Mouse (Mus musculus) cerebellum, adult (tissue): ENCODE measurements around the gene Nfia.
A peak's percentile ranks its signal among the peaks of the same experiment; 100 is the strongest.

Experiments used
- ATAC-seq: cut with Nextera tagmentation; 2 replicates; pipeline ENCODE4 v1.9.2; 2017; ENCODE audit warnings: mild to moderate bottlenecking, moderate library complexity, mixed read lengths; ENCODE audit not compliant: insufficient number of reproducible peaks, low FRiP score, low TSS enrichment

The Nfia gene

DNA sequence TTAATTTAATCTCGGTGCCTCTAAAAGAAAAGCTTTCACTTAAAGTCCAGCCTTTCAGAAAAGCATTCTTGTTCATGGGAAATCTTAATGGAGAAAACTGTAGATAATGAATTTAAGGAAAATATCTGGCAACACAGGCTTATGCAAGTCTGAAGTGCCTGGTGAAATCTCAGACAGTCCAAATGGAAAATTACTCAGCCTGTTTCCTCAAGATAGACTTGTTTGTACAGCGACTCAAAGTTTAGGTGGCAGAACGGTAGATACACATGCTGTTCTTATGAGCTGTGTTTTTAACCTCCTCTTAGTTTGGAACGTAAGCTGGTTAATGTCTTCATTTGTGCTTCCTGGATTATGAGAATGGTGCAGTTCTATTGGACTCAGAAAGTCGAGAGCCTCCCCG is 201.5 kb downstream of the Nfia start:
- ATAC-seq, result no peak

GRCm38 (mm10) chr4:97976891-97977290 is 204.4 kb downstream of the Nfia start:
- ATAC-seq, result no peak

DNA sequence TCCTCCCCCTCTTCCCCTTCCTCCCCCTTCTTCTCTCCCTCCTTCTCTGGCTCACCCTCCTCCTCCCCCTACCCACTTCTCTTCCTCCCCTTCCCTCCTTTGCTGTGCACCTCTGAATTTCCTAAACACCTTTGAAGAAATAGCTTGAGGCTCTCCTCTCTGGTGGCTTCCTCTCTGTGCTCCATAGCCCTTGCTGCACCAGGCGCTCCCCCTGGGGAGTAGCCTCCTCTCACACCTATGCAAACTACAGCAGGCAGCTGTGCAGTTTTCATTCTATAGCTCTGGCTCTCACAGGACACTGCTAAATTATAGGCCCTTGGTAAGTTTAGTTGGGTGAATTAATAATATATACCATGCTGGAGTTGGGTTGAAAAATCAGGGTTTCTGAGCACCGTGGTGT is 211.8 kb downstream of the Nfia start:
- ATAC-seq, result no peak

DNA sequence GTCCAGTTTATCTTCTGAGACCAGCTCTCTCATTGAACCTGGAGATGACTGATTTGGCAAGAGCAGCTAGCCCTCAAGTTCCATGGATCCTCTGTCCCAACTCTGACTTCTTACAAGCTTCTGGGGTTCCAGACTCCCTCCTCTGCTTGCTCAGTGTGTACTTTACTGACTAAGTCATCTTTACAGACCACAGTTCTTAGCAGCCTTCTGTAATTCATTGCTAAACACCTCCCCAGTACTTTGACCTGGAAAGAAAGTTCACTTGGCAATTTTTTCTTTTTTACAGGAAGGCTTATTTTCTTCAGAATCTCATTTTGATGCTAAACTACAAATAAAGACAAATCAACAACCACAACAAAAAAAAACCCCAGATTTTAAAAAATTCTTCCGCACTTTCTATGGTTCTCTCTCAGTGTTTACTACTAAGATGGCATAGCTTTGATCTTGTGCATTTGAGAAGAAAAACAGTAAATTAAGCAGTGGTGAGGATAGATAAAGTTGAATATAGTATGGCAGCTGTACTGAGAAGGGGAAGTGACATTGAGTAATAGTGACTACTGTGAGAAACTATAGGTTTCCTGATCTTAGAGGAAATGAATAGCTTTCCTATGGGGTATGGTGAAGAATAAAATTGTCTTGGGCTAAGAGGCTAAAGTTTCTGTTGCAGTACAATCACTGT is 213.7 kb downstream of the Nfia start:
- no peak for ATAC-seq

- no peak for ATAC-seq
These were observed 214.2 kb downstream of the Nfia start for GRCm38 (mm10) chr4:97986735-97987075.

DNA sequence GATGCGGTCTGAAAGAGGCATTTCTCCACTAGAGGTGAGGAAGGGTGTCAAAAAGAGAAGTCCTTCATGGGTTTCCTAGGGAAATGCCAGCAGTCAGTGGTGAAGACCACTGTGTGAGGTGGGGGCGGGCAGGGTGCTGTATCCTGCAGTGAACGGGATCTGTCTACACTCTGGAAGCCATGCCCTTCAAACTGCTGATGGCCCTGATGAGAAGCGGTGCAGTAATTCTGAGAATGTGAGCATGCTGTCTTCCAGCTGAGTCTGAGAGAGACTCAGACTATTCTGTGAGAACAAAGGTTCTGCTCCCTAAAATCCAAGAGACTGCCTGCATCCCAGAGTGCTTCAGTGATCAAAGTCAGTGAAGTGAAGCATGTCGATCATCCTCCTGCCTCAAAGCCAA is 216.2 kb downstream of the Nfia start:
- no peak for ATAC-seq

- ATAC-seq, result no peak
These were observed 217.9 kb downstream of the Nfia start for GRCm38 (mm10) chr4:97990431-97990830.

- no peak for ATAC-seq
These were observed 218.9 kb downstream of the Nfia start for GRCm38 (mm10) chr4:97991395-97991794.

- ATAC-seq, result no peak
These were observed 219.3 kb downstream of the Nfia start for GRCm38 (mm10) chr4:97991880-97992279.

GRCm38 (mm10) chr4:97995911-97996712 is 223.6 kb downstream of the Nfia start:
- no peak for ATAC-seq

- ATAC-seq, result peak; percentile 75
These were observed 224.8 kb downstream of the Nfia start for GRCm38 (mm10) chr4:97997151-97997817.

GRCm38 (mm10) chr4:98002206-98002605 is 229.7 kb downstream of the Nfia start:
- ATAC-seq, result no peak

DNA sequence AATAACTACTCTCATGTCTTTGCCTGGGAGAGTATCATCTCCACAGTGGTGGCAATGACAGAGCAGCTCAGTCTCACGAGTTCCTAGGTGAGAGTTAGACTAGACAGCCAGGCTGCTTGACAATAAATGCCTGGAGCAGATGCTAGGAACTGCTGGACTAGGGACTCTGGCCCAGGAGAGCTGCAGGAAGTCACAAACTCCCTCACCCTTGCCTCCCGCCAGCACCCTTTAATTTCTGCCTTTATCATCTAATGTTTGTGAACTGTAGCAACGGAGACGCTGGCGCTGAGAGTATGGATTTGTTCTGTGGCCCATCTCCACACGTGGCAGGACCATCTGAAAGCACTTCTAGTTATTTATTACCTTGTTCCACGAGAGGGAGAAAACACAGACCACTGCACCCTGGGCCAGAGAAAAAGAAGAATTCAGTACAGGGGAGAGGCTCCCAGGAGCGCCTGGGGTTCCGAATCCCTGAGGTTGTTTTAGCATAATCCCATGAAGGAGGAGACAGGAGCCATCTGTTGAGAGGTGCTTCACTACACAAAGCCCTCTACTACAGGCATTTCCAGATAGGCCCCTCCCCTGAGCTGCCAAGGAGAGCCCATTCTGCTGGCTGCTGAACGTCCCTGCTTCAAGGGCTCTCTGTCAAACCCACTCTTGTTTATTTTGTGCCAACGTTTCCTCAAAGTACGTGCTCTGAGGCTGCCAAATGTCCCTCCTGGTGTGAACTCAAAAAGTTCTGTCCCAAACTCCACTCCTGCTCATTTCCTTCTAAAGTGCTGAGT is 231.0 kb downstream of the Nfia start:
- no peak for ATAC-seq

GRCm38 (mm10) chr4:98004108-98004625 is 231.6 kb downstream of the Nfia start:
- no peak for ATAC-seq

DNA sequence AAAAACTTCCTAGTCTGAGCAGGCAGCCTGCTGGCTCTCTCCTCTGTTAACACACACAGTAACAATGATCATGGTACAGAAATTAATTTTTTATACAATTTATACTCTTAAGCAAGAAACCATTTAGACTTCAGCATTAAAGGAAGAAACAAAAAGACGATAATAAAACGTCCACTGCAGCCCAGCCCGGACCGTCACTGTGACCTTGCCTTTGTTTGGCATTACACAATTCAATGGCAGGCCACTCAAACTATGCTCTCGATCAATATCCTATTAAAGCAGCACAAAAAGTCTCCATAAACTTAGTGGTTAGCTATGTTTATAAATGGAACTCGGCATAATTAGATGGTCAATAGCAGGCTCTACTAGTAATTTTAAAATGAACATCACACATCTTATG is 232.5 kb downstream of the Nfia start:
- no peak for ATAC-seq

DNA sequence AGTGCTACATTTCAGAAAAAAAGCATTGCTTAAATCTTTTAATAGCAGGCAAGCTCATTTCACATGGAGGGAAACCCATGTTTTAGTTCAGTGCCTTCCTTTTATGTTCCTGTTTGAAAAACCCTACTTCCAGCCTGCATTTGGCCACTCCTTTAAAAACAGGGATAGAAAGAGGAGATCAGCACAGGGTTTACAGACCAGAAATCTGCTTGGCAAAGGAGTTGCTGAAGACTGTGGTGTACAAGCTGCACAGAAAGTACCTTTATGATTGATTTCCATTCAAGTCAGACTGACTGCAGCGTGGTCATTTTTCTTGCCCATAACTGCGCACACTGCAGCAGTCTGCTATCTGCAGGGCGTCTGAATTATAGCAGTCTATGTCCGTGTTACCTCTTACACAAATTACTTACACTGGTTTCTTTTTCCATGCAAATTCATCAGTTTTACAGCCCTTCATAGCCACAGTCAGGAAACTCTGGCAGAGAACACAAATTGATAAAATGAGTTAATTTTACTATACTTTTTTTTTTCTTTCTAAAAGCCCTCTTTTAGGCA is 236.4 kb downstream of the Nfia start:
- ATAC-seq, result no peak

GRCm38 (mm10) chr4:98009966-98010365 is 237.4 kb downstream of the Nfia start:
- no peak for ATAC-seq

- ATAC-seq, result no peak
These were observed 247.3 kb downstream of the Nfia start for GRCm38 (mm10) chr4:98019811-98020210.

DNA sequence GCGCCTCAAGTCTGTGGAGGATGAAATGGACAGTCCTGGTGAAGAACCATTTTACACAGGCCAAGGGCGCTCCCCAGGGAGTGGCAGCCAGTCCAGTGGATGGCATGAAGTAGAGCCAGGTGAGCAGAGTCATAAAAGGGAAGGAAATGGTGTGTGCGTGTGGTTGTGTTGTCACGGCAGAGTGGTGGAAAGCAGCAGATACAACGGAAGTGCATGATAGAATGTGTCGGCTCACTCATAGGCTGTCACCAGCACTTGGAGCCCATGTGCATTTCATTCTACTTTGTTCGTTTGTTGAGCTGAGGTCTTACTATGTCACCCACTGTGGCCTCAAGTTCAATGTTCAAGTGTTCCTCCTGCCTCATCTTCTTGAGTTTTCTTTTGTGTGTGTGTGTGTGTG is 248.3 kb downstream of the Nfia start:
- no peak for ATAC-seq

GRCm38 (mm10) chr4:98023245-98023792 is 250.8 kb downstream of the Nfia start:
- no peak for ATAC-seq
